Mouse (Mus musculus) testis, adult 2 months (tissue): Measurements from ENCODE around the gene Rpp25. TPM values are rescaled to one million over a fixed set of nuclear protein-coding genes. Genes with fewer than 3 reads are reported as not detected.
A peak's percentile ranks its signal among the peaks of the same experiment; 100 is the strongest.

Experiments
- H3K27ac ChIP-seq: fragments of 200-500 bp; 2 replicates; pipeline ENCODE4 v1.5.1; 2012; ENCODE audit warnings: low read depth, low read length; ENCODE audit not compliant: control insufficient read depth, insufficient read depth
- H3K27me3 ChIP-seq: fragments of 200-500 bp; 2 replicates; pipeline ENCODE4 v1.6.1; 2012; ENCODE audit warnings: mild to moderate bottlenecking, low read length, moderate library complexity; ENCODE audit not compliant: control insufficient read depth, insufficient read depth
- H3K36me3 ChIP-seq: fragments of 200-500 bp; 2 replicates; pipeline ENCODE4 v1.6.1; 2012; ENCODE audit warnings: mild to moderate bottlenecking, low read length; ENCODE audit not compliant: control insufficient read depth, insufficient read depth
- H3K4me1 ChIP-seq: fragments of 200-500 bp; 2 replicates; pipeline ENCODE4 v1.6.1; 2012; ENCODE audit warnings: low read length; ENCODE audit not compliant: control insufficient read depth, insufficient read depth
- H3K4me3 ChIP-seq: fragments of 200-500 bp; 2 replicates; pipeline ENCODE4 v1.5.1; 2012; ENCODE audit warnings: low read depth, mild to moderate bottlenecking, low read length, moderate library complexity, mixed read lengths; ENCODE audit not compliant: control insufficient read depth
- CTCF ChIP-seq: fragments of 200-500 bp; IDR thresholded peaks from 2 replicates; pipeline ENCODE4 v1.5.1; 2012; ENCODE audit warnings: low read depth, mild to moderate bottlenecking, inconsistent platforms, low read length, moderate library complexity; ENCODE audit not compliant: control insufficient read depth, insufficient read depth, insufficient replicate concordance
- POLR2A ChIP-seq: fragments of 200-500 bp; IDR thresholded peaks from 2 replicates; pipeline ENCODE4 v1.6.1; 2012; ENCODE audit warnings: low read depth, mild to moderate bottlenecking, inconsistent platforms, low read length, moderate library complexity; ENCODE audit not compliant: control insufficient read depth
- polyA plus RNA-seq: library from polyadenylated mRNA; depleted of rRNA; stranded (reverse); fragments of >200 nt; gene quantifications from 2 replicates; pipeline ENCODE4 v1.2.3, GENCODE M21; 2012

The Rpp25 gene
- polyA plus RNA-seq, 1 experiment: 0.20 TPM

- H3K27ac ChIP-seq: no peak overlapping the region
- no peaks in the 10 kb centered on the region for H3K27me3 ChIP-seq
- no peaks in the 10 kb centered on the region; the same call in 1 of the 2 replicates for H3K36me3 ChIP-seq
- no peak overlapping the region for H3K4me3 ChIP-seq
- TF ChIP-seq POLR2A (no peak), CTCF (no peak)
- H3K4me1 ChIP-seq: peaks cover 4% of the 10 kb centered on the region
Observed at GRCm38 (mm10) chr9:57531946-57532345, 28.1 kb downstream of the Rpp25 start.

- Histone ChIP-seq H3K4me1 (peaks cover 8% of the 10 kb centered on the region), H3K27ac (0 out of 2 replicates have a peak overlapping the region, but pooled peaks have one; percentile 89), H3K4me3 (no peak overlapping the region)
Observed at GRCm38 (mm10) chr9:57536362-57536761, 32.5 kb downstream of the Rpp25 start.

GRCm38 (mm10) chr9:57537044-57537727 is 33.4 kb downstream of the Rpp25 start, which contains the start of gene Fam219b:
Gene Fam219b, plus strand, starts transcription at chr9:57537528.
- Histone ChIP-seq H3K27me3 (no peaks in the 10 kb centered on the region), H3K4me3 (peak within 1 kb of the TSS; percentile 93), H3K4me1 (peaks cover 8% of the 10 kb centered on the region), H3K27ac (peak within 1 kb of the TSS; percentile 89), H3K36me3 (no peaks in the 10 kb centered on the region)
- TF ChIP-seq CTCF: no peak
- TF ChIP-seq POLR2A: peak; percentile 83

More at GRCm38 (mm10) chr9:57536362-57536761, 32.5 kb downstream of the Rpp25 start:
- Histone ChIP-seq H3K27me3 (no peaks in the 10 kb centered on the region), H3K36me3 (no peaks in the 10 kb centered on the region; the same call in 1 of the 2 replicates)
- no peak for TF ChIP-seq POLR2A

- Histone ChIP-seq H3K27me3 (no peaks in the 10 kb centered on the region), H3K4me3 (peak overlapping the region; percentile 93), H3K36me3 (no peaks in the 10 kb centered on the region), H3K27ac (peak overlapping the region; percentile 89), H3K4me1 (peaks cover 8% of the 10 kb centered on the region)
- TF ChIP-seq POLR2A (no peak), CTCF (peak; percentile 10; the same call in 1 of the 2 replicates)
Observed at GRCm38 (mm10) chr9:57537728-57538181, 33.9 kb downstream of the Rpp25 start.

- H3K4me1 ChIP-seq: peaks cover 8% of the 10 kb centered on the region
- H3K36me3 ChIP-seq: no peaks in the 10 kb centered on the region
- no peaks in the 10 kb centered on the region for H3K27me3 ChIP-seq
- no peak overlapping the region for H3K27ac ChIP-seq
- no peak overlapping the region for H3K4me3 ChIP-seq
- TF ChIP-seq POLR2A: no peak
- TF ChIP-seq CTCF: no peak
Observed at GRCm38 (mm10) chr9:57539550-57539949, 35.7 kb downstream of the Rpp25 start.

GRCm38 (mm10) chr9:57541312-57541711 is 37.5 kb downstream of the Rpp25 start:
- Histone ChIP-seq H3K27ac (no peak overlapping the region), H3K4me1 (peaks cover 8% of the 10 kb centered on the region), H3K36me3 (no peaks in the 10 kb centered on the region; the same call in 1 of the 2 replicates), H3K27me3 (no peaks in the 10 kb centered on the region), H3K4me3 (no peak overlapping the region)
- no peak for TF ChIP-seq CTCF
- TF ChIP-seq POLR2A: no peak

GRCm38 (mm10) chr9:57543951-57544350 is 40.1 kb downstream of the Rpp25 start:
- Histone ChIP-seq H3K4me1 (peaks cover 14% of the 10 kb centered on the region), H3K36me3 (peaks cover 1% of the 10 kb centered on the region), H3K4me3 (no peak overlapping the region), H3K27ac (no peak overlapping the region), H3K27me3 (no peaks in the 10 kb centered on the region)
- TF ChIP-seq CTCF (no peak), POLR2A (no peak)

GRCm38 (mm10) chr9:57547287-57547686 is 43.5 kb downstream of the Rpp25 start:
- Histone ChIP-seq H3K36me3 (peaks cover 4% of the 10 kb centered on the region), H3K27ac (peak overlapping the region; percentile 79), H3K27me3 (no peaks in the 10 kb centered on the region), H3K4me3 (no peak overlapping the region), H3K4me1 (peaks cover 17% of the 10 kb centered on the region)
- TF ChIP-seq POLR2A (no peak), CTCF (no peak)
